ENCODE assay signal across 9 mouse cellular contexts in the genomic region with DNA sequence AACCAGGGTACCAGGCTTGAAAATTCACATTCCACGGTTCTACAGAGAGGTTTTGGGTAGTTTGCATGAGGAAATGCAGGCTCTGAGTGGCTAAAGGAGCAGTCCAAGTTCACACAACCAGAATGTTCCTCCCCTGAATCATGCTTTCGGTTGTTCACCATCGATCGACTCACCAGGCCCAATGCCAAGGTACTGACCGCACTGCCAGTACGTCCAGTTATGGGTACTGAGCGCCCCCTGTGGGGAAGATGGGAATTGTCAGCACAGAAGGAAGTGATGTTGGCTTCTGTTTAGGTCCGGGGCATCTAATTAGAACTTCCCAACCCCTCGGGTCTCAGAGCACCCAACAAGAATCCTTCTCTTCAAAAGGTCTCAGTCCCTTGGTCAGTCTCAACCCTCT. TPM values are rescaled to one million over a fixed set of nuclear protein-coding genes. Genes with fewer than 3 reads are reported as not detected.
A peak's percentile ranks its signal among the peaks of the same experiment; 100 is the strongest.
DNase-seq lines count a peak whose midpoint lies in the region; ATAC-seq and TF ChIP-seq lines count a peak whose summit lies in the region.
"Had no signal": no experiment of that assay in that cellular context is flagged by ENCODE, and none has a peak within 500 bp of the region (broad histone marks: within the 10 kb centered on the region; RNA-seq: fewer than 3 reads in every experiment).

No protein-coding gene starts in this region.

- H3K79me2 ChIP-seq in MEL (ENCODE audit: control insufficient read depth, insufficient read depth, low read length, poor library complexity) = peaks cover 14% of the 10 kb centered on the region

- peak; percentile 61 for DNase-seq in MEL (ENCODE audit: low read depth, low spot score)
- DNase-seq in cerebellum, adult 18-20 months = peak; percentile 98
- DNase-seq in forebrain, postnatal 0 days = peak; percentile 84
- peak; percentile 84 for DNase-seq in heart, postnatal 25 days (ENCODE audit: low spot score)
- DNase-seq in layer of hippocampus, adult 2 months (ENCODE audit: low spot score in 2 of 2) = peak; percentile 87 to 94
- peak; percentile 98 for DNase-seq in ovary, postnatal 14 days (ENCODE audit: low spot score)
- peak; percentile 53 for DNase-seq in thymus, postnatal 14 days

- H3K27me3 ChIP-seq in MEL (ENCODE audit: control insufficient read depth in 1 of 2, insufficient read depth in 2 of 2, low read length in 2 of 2) = no peaks in the 10 kb centered on the region
- H3K27me3 ChIP-seq in forebrain, postnatal 0 days (ENCODE audit: insufficient read depth, low read length) = no peaks in the 10 kb centered on the region
- no peaks in the 10 kb centered on the region for H3K27me3 ChIP-seq in lung, embryonic 15.5 days
- H3K27me3 ChIP-seq: liver, embryonic 15.5 days had no signal

- TF ChIP-seq POLR2A in MEL (IDR thresholded peaks at IDR 0.05; ENCODE audit: control insufficient read depth in 1 of 2, insufficient read depth in 1 of 2, low read depth in 1 of 2, low read length in 2 of 2, poor library complexity in 1 of 2) = no peak

- peaks cover 1 to 5% of the 10 kb centered on the region in 2 experiments for H3K36me3 ChIP-seq in MEL (ENCODE audit: control insufficient read depth in 1 of 2, insufficient read depth in 2 of 2, low read length in 2 of 2)
- H3K36me3 ChIP-seq in forebrain, postnatal 0 days (ENCODE audit: insufficient read depth) = peaks cover 13% of the 10 kb centered on the region; the same call in 1 of the 2 replicates
- no peaks in the 10 kb centered on the region for H3K36me3 ChIP-seq in lung, embryonic 15.5 days
- H3K36me3 ChIP-seq: liver, embryonic 15.5 days had no signal

- H3K9me3 ChIP-seq in MEL (replicated peaks; ENCODE audit: insufficient read depth, low read length) = no peaks in the 10 kb centered on the region
- no peaks in the 10 kb centered on the region for H3K9me3 ChIP-seq in forebrain, postnatal 0 days (ENCODE audit: low read length)
- H3K9me3 ChIP-seq in lung, embryonic 15.5 days = no peaks in the 10 kb centered on the region
- H3K9me3 ChIP-seq: liver, embryonic 15.5 days had no signal

- no peak overlapping the region for H3K27ac ChIP-seq in MEL (ENCODE audit: control insufficient read depth, low read depth, low read length)
- H3K27ac ChIP-seq in forebrain, postnatal 0 days (ENCODE audit: low read depth, low read length) = no peak overlapping the region
- peak overlapping the region; percentile 21 for H3K27ac ChIP-seq in layer of hippocampus, adult 2 months
- no peak overlapping the region; the same call in 1 of the 2 replicates for H3K27ac ChIP-seq in lung, embryonic 15.5 days
- H3K27ac ChIP-seq: liver, embryonic 15.5 days had no signal

- no peak overlapping the region for H3K9ac ChIP-seq in MEL (ENCODE audit: control insufficient read depth, low read depth, low read length, poor library complexity, severe bottlenecking)
- H3K9ac ChIP-seq in forebrain, postnatal 0 days = no peak overlapping the region
- no peak overlapping the region for H3K9ac ChIP-seq in lung, embryonic 15.5 days
- H3K9ac ChIP-seq: liver, embryonic 15.5 days had no signal

- intact Hi-C loops in heart, postnatal 25 days (cut with DNase I) = loop anchor here (5.0 kb wide), 1 partner anchor 127 kb away; no protein-coding TSS in a partner anchor

- H3K4me1 ChIP-seq in MEL (ENCODE audit: control insufficient read depth in 1 of 2, insufficient read depth in 2 of 2, low read length in 2 of 2) = peaks cover 0 to 6% of the 10 kb centered on the region in 2 experiments; a peak in 2 of 4 replicates
- H3K4me1 ChIP-seq in forebrain, postnatal 0 days (ENCODE audit: insufficient read depth) = peaks cover 8% of the 10 kb centered on the region
- peaks cover 11% of the 10 kb centered on the region for H3K4me1 ChIP-seq in lung, embryonic 15.5 days

- WGBS in forebrain, postnatal 0 days = 26% methylated on average over 9 of the region's 9 CpGs
- WGBS in lung, embryonic 15.5 days = 20% methylated on average over 9 of the region's 9 CpGs

- H3K4me3 ChIP-seq in MEL (ENCODE audit: control insufficient read depth in 1 of 2, insufficient read depth in 1 of 2, low read depth in 2 of 2, low read length in 2 of 2) = no peak overlapping the region
- no peak overlapping the region for H3K4me3 ChIP-seq in forebrain, postnatal 0 days (ENCODE audit: low read depth, low read length)
- H3K4me3 ChIP-seq in layer of hippocampus, adult 2 months = peak overlapping the region; percentile 50
- H3K4me3 ChIP-seq in lung, embryonic 15.5 days = no peak overlapping the region
- H3K4me3 ChIP-seq: liver, embryonic 15.5 days had no signal

- peak; percentile 43 for TF ChIP-seq RAD21 in MEL (IDR thresholded peaks at IDR 0.05; ENCODE audit: low read depth, low read length)

- peak overlapping the region; percentile 10; the same call in 1 of the 2 replicates for H3K4me2 ChIP-seq in forebrain, postnatal 0 days (ENCODE audit: low read depth)
- H3K4me2 ChIP-seq in lung, embryonic 15.5 days = peak overlapping the region; percentile 35
- H3K4me2 ChIP-seq: liver, embryonic 15.5 days had no signal

- no peak for TF ChIP-seq EP300 in MEL (IDR thresholded peaks at IDR 0.05; ENCODE audit: low read depth in 1 of 2, low read length in 2 of 2)

- TF ChIP-seq CTCF in MEL (IDR thresholded peaks at IDR 0.05 in 2 of 3, conservative IDR thresholded peaks at IDR 0.05 in 1 of 3; ENCODE audit: control insufficient read depth in 1 of 3, insufficient read depth in 1 of 3, low read depth in 2 of 3, low read length in 3 of 3, poor library complexity in 1 of 3, severe bottlenecking in 1 of 3) = peak; percentile 71 to 82 (median 73)
- peak; percentile 84 for TF ChIP-seq CTCF in forebrain, postnatal 0 days (IDR thresholded peaks at IDR 0.05; ENCODE audit: low read depth)
- TF ChIP-seq CTCF in layer of hippocampus, adult 2 months (conservative IDR thresholded peaks at IDR 0.05) = peak; percentile 92

- ATAC-seq in forebrain, postnatal 0 days = no peak
- no peak for ATAC-seq in lung, embryonic 15.5 days (ENCODE audit: borderline replicate concordance, extremely low read depth, low FRiP score, low TSS enrichment)

TF ChIP-seq in MEL, 35 proteins besides CTCF, POLR2A, EP300 and RAD21:
- TF ChIP-seq SMC3 (IDR thresholded peaks at IDR 0.05; ENCODE audit: low read depth, low read length) = peak; percentile 31
- TF ChIP-seq MYB (IDR thresholded peaks at IDR 0.05; ENCODE audit: low read depth, low read length) = no peak

RNA-seq across cellular contexts. Expression of gene Rsad1, which starts 5.1 kb away (rescaled TPM):
- 27.9 and 28.7 TPM in 2 replicates for total RNA-seq in MEL (2012; rRNA removed)
- 10 to 100 TPM in 1 of 2 experiments, not detected in 1; 24.0 TPM for polyA plus RNA-seq in MEL (2012; ENCODE audit: insufficient read depth in 1 of 2, insufficient read length in 2 of 2, low read depth in 1 of 2, low replicate concordance in 2 of 2, missing spikeins in 1 of 2)
- 12.2 and 12.6 TPM in 2 replicates for total RNA-seq in forebrain, postnatal 0 days (2014; rRNA removed)
- polyA plus RNA-seq in forebrain, postnatal 0 days (2015; fragmentation: Nextera tagmentation; extraction: Ambion mirVana) = 7.7 and 8.8 TPM in 2 replicates
- 10 to 100 TPM; 11.3 to 11.5 TPM for total RNA-seq in heart, postnatal 25 days (2021)
- total RNA-seq in layer of hippocampus, adult 2 months (2021) = 10 to 100 TPM in 1 of 2 experiments, 1 to 10 TPM in 1; 9.3 to 11.3 TPM
- 3.2 and 3.7 TPM in 2 replicates for polyA plus RNA-seq in lung, embryonic 15.5 days (2015; fragmentation: Nextera tagmentation; extraction: Ambion mirVana)

RNA-seq across cellular contexts. Expression of gene Chad, which starts 20.9 kb away (rescaled TPM):
- 0.08 TPM in 1 of 2 replicates, not detected in the other for total RNA-seq in MEL (2012; rRNA removed)
- polyA plus RNA-seq in MEL (2012; ENCODE audit: insufficient read depth in 1 of 2, insufficient read length in 2 of 2, low read depth in 1 of 2, low replicate concordance in 2 of 2, missing spikeins in 1 of 2) = under 1 TPM in 1 of 2 experiments, not detected in 1; 0.11 TPM
- not detected in 2 replicates for total RNA-seq in forebrain, postnatal 0 days (2014; rRNA removed)
- polyA plus RNA-seq in forebrain, postnatal 0 days (2015; fragmentation: Nextera tagmentation; extraction: Ambion mirVana) = 0.30 and 0.44 TPM in 2 replicates
- total RNA-seq in heart, postnatal 25 days (2021) = 1 to 10 TPM; 1.5 TPM
- total RNA-seq in layer of hippocampus, adult 2 months (2021) = under 1 TPM; 0.28 to 0.49 TPM
- polyA plus RNA-seq in lung, embryonic 15.5 days (2015; fragmentation: Nextera tagmentation; extraction: Ambion mirVana) = 2.3 and 2.7 TPM in 2 replicates

RNA-seq across cellular contexts. Expression of gene Mycbpap, which starts 22.4 kb away (rescaled TPM):
- total RNA-seq in MEL (2012; rRNA removed) = 0.12 TPM in 1 of 2 replicates, not detected in the other
- under 1 TPM in 1 of 2 experiments, not detected in 1; 0.17 TPM for polyA plus RNA-seq in MEL (2012; ENCODE audit: insufficient read depth in 1 of 2, insufficient read length in 2 of 2, low read depth in 1 of 2, low replicate concordance in 2 of 2, missing spikeins in 1 of 2)
- 0.77 and 2.1 TPM in 2 replicates for total RNA-seq in forebrain, postnatal 0 days (2014; rRNA removed)
- polyA plus RNA-seq in forebrain, postnatal 0 days (2015; fragmentation: Nextera tagmentation; extraction: Ambion mirVana) = 1.5 and 1.7 TPM in 2 replicates
- total RNA-seq in heart, postnatal 25 days (2021) = 1 to 10 TPM in 1 of 2 experiments, under 1 TPM in 1; 0.68 to 1.1 TPM
- 1 to 10 TPM; 2.2 to 4.6 TPM for total RNA-seq in layer of hippocampus, adult 2 months (2021)
- 4.6 and 5.4 TPM in 2 replicates for polyA plus RNA-seq in lung, embryonic 15.5 days (2015; fragmentation: Nextera tagmentation; extraction: Ambion mirVana)
- polyA plus RNA-seq: liver, embryonic 15.5 days had no signal

RNA-seq across cellular contexts. Expression of gene Epn3, which starts 44.2 kb away (rescaled TPM):
- not detected in 2 replicates for total RNA-seq in MEL (2012; rRNA removed)
- not detected for polyA plus RNA-seq in MEL (2012; ENCODE audit: insufficient read depth in 1 of 2, insufficient read length in 2 of 2, low read depth in 1 of 2, low replicate concordance in 2 of 2, missing spikeins in 1 of 2)
- total RNA-seq in forebrain, postnatal 0 days (2014; rRNA removed) = 2.0 and 2.5 TPM in 2 replicates
- 0.96 and 1.4 TPM in 2 replicates for polyA plus RNA-seq in forebrain, postnatal 0 days (2015; fragmentation: Nextera tagmentation; extraction: Ambion mirVana)
- total RNA-seq in heart, postnatal 25 days (2021) = 10 to 100 TPM; 26.7 to 29.7 TPM
- 1 to 10 TPM; 1.6 TPM for total RNA-seq in layer of hippocampus, adult 2 months (2021)
- 16.8 and 17.3 TPM in 2 replicates for polyA plus RNA-seq in lung, embryonic 15.5 days (2015; fragmentation: Nextera tagmentation; extraction: Ambion mirVana)

RNA-seq across cellular contexts. Expression of gene Acsf2, which starts 57.7 kb away (rescaled TPM):
- total RNA-seq in MEL (2012; rRNA removed) = 2.8 and 3.3 TPM in 2 replicates
- 10 to 100 TPM in 1 of 2 experiments, not detected in 1; 13.1 TPM for polyA plus RNA-seq in MEL (2012; ENCODE audit: insufficient read depth in 1 of 2, insufficient read length in 2 of 2, low read depth in 1 of 2, low replicate concordance in 2 of 2, missing spikeins in 1 of 2)
- 2.6 and 4.3 TPM in 2 replicates for total RNA-seq in forebrain, postnatal 0 days (2014; rRNA removed)
- polyA plus RNA-seq in forebrain, postnatal 0 days (2015; fragmentation: Nextera tagmentation; extraction: Ambion mirVana) = 1.5 and 1.6 TPM in 2 replicates
- total RNA-seq in heart, postnatal 25 days (2021) = 10 to 100 TPM; 16.2 to 18.3 TPM
- 10 to 100 TPM; 18.7 to 19.5 TPM for total RNA-seq in layer of hippocampus, adult 2 months (2021)
- polyA plus RNA-seq in lung, embryonic 15.5 days (2015; fragmentation: Nextera tagmentation; extraction: Ambion mirVana) = 6.8 and 7.1 TPM in 2 replicates
